Mouse (Mus musculus): ENCODE data around the gene Cybrd1.

GRCm38 (mm10) chr2:71102621-71103291 is 15.0 kb upstream of the Cybrd1 start:
- TF ChIP-seq POLR2A (IDR thresholded peaks at IDR 0.05; ENCODE audit: control insufficient read depth, low read depth, low read length): no peak
- TF ChIP-seq CTCF (IDR thresholded peaks at IDR 0.05; ENCODE audit: control insufficient read depth, insufficient read depth, insufficient replicate concordance, low read depth, low read length): no peak

Data from testis, adult 2 months (tissue).